Mouse (Mus musculus): ENCODE data around the gene Spaca9.
A peak's percentile ranks its signal among the peaks of the same experiment; 100 is the strongest.

Gene Spaca9

GRCm38 (mm10) chr2:28699361-28700335 is at the start of gene Spaca9, which contains the start of gene Ak8:
Gene Spaca9 (minus strand): TSS chr2:28699727.
Gene Ak8 (plus strand): TSS chr2:28700164.
- DNase-seq (ENCODE audit: low read depth), result peak; percentile 48

DNA sequence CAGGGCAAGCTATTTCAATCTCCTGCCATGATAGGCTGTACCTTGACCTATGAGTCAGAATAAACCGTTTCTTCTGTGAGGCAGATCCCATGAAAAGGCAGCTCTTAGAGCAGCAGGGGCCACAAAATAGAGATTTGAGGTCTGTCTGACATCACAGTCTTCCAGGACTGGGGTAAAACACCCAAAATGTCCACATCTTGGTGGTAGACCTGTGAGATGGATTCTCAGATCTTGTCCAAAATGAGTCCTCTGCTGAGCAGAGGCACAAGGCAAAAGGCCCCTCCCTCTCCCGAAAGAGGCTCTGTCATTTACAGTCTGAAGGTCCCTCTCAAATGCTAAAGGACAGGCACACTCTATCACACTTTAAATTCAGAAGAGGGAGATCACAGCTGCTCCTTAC is 48.2 kb upstream of the Spaca9 start:
- no peak for DNase-seq (ENCODE audit: low read depth)

DNA sequence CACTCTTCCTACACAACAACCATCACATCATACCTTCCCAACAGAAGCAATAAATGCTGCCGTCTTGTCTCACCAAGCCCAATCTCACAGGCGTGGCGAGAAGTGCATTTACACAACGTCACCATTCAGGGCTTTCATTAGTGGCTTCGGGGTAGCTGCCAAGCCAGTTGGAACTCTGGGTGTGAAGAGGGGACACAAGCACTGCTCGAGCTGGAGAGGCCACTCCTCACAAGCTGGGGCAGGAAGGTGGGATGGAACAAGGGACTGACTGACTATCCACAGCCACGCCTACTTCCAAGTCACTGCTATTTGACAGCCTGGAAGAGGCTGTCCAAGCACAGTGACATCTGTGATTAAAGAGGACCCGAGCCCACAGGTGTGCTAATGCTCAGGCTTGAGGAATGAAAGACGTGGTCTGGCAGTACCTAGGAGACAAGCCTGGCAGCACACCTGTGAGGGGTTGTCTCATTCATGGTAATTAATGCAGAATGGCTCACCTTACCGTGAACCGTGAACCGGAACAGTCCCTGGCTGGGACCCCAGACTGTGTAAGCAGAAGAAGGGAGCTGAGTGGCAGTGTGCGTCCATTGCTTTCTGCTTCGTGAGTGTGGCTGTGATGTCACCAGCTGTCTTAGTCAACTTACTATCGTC is 47.3 kb upstream of the Spaca9 start:
- no peak for DNase-seq (ENCODE audit: low read depth)

DNA sequence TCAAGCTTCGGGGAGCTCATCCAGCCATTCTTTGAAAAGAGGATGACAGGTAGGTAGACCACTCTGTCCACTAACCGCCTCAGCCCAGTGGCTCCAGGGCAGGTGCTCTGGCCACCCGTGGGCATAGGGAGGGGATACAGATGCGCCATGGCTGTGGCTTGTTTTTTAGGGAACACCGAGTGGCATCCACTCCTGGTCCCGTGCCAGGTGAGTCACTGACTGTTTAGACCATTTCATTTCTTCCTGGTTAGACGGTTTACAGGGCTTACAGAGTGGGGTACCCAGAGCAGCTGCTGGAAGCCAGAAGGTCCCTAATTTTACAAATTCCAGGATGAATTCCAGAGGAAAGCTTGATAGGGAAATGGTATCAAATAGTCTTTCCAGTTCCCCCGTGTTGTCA is 43.2 kb upstream of the Spaca9 start:
- DNase-seq (ENCODE audit: low read depth), result no peak

GRCm38 (mm10) chr2:28740159-28740558 is 40.6 kb upstream of the Spaca9 start:
- DNase-seq (ENCODE audit: low read depth), result no peak

- DNase-seq (ENCODE audit: low read depth), result no peak
These were observed 37.6 kb upstream of the Spaca9 start for GRCm38 (mm10) chr2:28737112-28737511.

- DNase-seq (ENCODE audit: low read depth), result no peak
These were observed 31.1 kb upstream of the Spaca9 start for GRCm38 (mm10) chr2:28730676-28731075.

DNA sequence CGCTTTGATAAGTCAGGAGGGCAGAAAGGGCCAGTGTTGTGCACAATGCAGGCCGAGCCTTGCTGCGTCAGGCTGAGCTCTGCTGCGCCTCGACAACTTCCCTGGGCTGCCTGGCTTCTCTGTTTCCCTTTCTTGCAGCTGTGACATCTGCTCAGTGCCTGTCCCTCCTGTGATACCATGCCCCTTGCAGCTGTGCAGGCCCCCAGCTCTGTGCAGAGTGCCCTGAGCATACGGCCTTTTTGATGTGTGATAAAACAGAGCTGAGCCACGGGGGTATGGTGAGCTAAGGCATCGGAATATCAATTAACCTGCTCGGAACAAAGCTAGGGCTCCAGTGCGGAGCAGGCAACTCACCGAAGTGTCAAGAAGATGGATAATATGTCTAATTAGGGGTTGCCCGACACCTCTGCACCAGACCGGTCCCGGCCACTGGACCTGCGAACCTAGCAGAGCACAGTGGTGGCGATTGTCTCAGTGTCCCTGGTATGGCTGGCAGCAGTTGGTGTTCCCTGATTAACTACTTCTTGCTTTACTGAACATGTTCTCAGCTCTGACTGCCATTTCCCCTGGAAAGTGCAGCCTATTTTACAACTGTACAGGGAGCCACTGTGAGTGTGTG is 28.4 kb upstream of the Spaca9 start:
- DNase-seq (ENCODE audit: low read depth), result no peak

- DNase-seq (ENCODE audit: low read depth), result no peak
These were observed 24.4 kb upstream of the Spaca9 start for GRCm38 (mm10) chr2:28723912-28724311.

DNA sequence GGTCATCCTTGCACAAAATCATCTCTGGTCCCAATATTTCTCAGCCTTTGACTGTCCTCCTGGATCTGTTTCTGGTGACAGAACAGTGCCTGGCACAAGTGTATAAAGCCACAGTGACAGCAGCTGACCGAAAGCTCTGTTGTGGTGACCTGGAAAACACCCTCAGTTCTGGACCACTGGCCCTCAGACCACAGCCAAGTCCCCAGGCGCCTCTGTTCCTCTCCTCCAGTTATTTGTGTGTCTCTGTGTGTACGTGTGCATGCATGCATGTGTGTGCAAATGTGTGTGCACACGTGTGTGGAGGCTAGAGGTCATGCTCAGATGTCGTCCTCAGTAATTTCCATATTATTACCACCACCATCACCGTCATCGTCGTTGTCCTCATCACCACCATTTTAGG is 22.9 kb upstream of the Spaca9 start:
- DNase-seq (ENCODE audit: low read depth), result no peak

GRCm38 (mm10) chr2:28713036-28713435 is 13.5 kb upstream of the Spaca9 start:
- DNase-seq (ENCODE audit: low read depth), result no peak

DNA sequence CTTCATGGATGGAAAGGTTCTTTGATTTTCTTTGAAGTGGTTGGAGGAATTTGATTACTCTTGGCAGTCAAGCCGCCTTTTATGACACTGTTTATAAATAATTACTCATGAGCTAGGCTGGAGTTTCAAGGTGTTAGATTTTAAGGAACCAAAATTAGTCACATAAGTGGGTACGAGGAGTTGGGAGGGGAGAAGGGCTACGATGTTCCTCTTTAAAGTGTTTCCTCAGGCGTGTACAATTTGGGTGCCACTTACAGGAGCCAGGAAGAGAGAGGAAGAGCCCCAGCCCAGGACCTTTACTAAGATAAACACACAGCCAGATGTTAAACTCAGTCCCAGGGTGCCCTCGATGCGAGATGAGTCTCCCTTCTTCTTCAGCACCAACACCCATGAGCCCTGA is 7.3 kb upstream of the Spaca9 start:
- DNase-seq (ENCODE audit: low read depth), result no peak

- no peak for DNase-seq (ENCODE audit: low read depth)
These were observed 6.6 kb upstream of the Spaca9 start for GRCm38 (mm10) chr2:28706106-28706636.

DNA sequence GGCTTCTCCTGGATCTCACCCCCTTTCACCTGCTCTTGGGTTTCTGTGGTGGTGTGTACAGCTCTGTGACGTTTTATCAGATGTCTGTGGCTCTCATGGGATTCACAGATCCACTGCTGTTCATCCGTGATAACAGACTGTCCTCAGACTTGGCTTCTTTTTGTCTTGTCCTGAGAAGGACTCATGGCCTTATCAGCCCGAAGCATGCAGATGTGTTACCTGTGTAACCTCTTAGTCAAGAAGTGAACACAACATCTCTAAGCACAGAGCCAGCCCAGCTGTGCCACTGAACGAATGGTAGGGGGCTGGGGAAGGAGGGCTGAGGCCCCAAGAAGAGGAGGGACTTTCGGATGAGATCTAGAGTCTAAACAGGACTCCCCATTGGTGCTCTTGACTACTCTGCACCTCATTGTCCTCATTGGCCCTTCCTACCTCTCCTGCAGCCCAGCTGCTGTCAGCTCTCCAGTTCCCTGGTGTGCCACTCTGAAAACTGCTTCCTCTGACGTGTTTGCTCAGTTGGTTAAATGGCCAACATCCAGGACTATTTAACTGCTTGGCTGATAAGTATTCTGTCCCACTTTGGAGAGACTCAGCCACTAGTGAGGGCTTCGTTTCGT is 2.2 kb upstream of the Spaca9 start:
- DNase-seq (ENCODE audit: low read depth), result no peak

DNA sequence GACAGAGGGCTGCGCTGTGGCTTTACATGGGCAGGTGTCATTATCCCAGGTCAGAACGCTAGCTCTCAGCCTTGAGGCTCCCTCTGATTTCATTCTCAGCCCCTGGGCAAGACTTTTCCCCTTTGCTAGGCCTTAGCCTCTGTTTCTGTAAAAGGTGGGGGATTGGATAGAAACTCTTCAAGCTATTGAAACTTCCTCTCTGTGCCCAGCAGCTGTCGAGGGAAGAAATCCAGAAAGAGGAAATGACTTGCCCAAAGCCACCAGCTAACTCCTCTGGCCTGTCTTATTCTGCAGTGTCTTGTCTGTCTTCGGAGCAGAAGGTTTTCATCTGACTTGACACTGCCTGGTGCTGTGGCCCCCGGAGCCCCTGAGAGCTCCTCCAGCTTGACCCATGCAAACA is 961 bp downstream of the Spaca9 start:
- no peak for DNase-seq (ENCODE audit: low read depth)

GRCm38 (mm10) chr2:28692692-28693091 is 6.8 kb downstream of the Spaca9 start:
- no peak for DNase-seq (ENCODE audit: low read depth)

GRCm38 (mm10) chr2:28688431-28688830 is 11.1 kb downstream of the Spaca9 start:
- no peak for DNase-seq (ENCODE audit: low read depth)

DNA sequence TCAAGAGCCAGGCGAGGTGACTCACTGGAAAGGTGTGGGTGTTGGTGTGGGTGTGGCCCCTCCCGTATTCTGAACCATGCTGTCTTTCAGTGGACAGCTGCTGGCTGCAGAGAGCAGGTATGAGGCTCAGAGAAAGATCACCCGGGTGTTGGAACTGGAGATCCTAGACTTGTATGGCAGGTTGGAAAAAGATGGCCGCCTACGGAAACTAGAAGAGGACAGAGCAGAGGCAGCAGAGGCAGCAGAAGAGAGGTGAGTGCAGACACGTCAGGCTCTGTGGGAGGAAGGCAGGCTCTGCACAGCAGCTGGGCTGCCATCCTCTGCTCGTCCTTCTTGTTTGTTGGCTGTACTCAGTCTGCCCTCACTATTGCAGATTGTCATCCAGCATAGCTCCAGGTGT is 13.6 kb downstream of the Spaca9 start:
- DNase-seq (ENCODE audit: low read depth), result no peak

GRCm38 (mm10) chr2:28681718-28682117 is 17.8 kb downstream of the Spaca9 start:
- DNase-seq (ENCODE audit: low read depth), result peak; percentile 49

DNA sequence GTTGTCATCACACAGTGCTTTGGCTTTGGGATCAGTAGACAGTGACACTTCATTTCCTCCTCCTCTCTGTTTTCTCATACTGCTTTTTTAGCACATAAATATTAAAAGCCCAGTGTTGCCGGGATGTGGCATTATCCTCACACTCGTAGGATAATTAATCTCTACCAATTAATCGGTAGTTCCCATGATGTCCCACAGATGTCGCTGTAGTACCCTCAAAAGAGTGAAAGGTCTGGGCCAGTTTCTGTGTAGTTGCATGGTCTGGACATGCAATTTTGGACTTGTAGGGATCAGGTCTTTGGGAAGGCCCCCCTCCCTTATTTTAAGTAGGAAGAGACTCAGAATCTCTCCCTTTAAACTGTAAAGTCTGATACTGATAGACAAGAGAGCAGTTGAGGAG is 18.8 kb downstream of the Spaca9 start:
- DNase-seq (ENCODE audit: low read depth), result peak; percentile 3

DNA sequence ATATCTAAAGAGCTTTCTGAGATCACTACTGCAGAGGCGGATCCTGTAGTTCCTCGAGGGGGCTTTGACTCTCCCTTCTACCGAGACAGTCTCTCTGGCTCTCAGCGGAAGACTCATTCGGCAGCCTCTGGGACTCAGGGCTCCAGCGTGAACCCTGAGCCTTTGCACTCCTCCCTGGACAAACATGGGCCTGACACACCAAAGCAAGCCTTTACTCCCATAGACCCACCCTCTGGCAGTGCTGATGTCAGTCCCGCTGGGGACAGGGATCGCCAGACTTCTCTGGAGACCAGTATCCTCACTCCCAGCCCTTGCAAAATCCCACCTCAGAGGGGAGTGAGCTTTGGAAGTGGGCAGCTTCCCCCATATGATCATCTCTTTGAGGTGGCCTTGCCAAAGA is 23.5 kb downstream of the Spaca9 start:
- DNase-seq (ENCODE audit: low read depth), result no peak

DNA sequence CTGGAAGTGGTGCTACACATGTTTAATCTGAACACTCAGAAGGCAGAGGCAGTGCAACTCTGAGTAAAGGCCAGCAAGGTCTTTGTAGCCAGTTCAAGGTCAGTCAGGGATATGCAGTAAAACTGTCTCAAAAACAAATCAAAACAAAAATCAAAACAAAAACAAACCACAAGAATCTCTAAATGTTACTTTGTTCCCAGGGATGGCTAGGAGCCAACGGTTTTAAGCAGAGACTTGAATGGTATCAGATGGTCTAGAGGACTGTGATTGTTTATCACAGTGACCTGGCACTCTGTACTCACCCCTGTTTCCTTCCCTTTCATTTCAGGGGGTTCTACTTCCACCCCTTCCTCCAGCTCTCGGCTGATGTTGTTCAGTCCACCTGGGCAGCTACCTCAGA is 28.1 kb downstream of the Spaca9 start:
- no peak for DNase-seq (ENCODE audit: low read depth)
